Mouse (Mus musculus): Measurements from ENCODE around the gene Ank3. TPM values are rescaled to one million over a fixed set of nuclear protein-coding genes. Genes with fewer than 3 reads are reported as not detected.

The Ank3 gene
- polyA plus RNA-seq, 1 experiment from 2014 or later = 7.1 TPM

GRCm38 (mm10) chr10:69852366-69853091 lies 454.0 kb downstream of the Ank3 start:
- peak; percentile 29 for TF ChIP-seq CTCF (IDR thresholded peaks at IDR 0.05; ENCODE audit: low read depth)
- no peak for TF ChIP-seq EP300 (IDR thresholded peaks at IDR 0.05; ENCODE audit: low read depth)
- no peaks in the 10 kb centered on the region for H3K36me3 ChIP-seq (replicated peaks; ENCODE audit: insufficient read depth, low read length)
- no peak overlapping the region for H3K4me3 ChIP-seq (ENCODE audit: low read depth, low read length)
- no peaks in the 10 kb centered on the region for H3K9me3 ChIP-seq (ENCODE audit: low read length)
- no peak for ATAC-seq
- 58% methylated on average over 5 of the region's 5 CpGs for whole genome bisulfite sequencing (ENCODE audit: insufficient replicate concordance)
- DNase-seq = no peak
- no peak overlapping the region for H3K27ac ChIP-seq (ENCODE audit: low read depth)
- no peak overlapping the region for H3K9ac ChIP-seq (replicated peaks)
- H3K27me3 ChIP-seq (ENCODE audit: insufficient read depth, low read length) = no peaks in the 10 kb centered on the region
- 0 out of 2 replicates have a peak, but pooled peaks cover 3% of the 10 kb centered on the region for H3K4me1 ChIP-seq (ENCODE audit: insufficient read depth)
- H3K4me2 ChIP-seq (ENCODE audit: low read depth, low read length) = no peak overlapping the region

GRCm38 (mm10) chr10:69854587-69855185 lies 456.1 kb downstream of the Ank3 start:
- Histone ChIP-seq H3K27ac (ENCODE audit: low read depth) (no peak overlapping the region), H3K4me1 (ENCODE audit: insufficient read depth) (0 out of 2 replicates have a peak, but pooled peaks cover 3% of the 10 kb centered on the region), H3K4me2 (ENCODE audit: low read depth, low read length) (no peak overlapping the region), H3K4me3 (ENCODE audit: low read depth, low read length) (no peak overlapping the region), H3K36me3 (replicated peaks; ENCODE audit: insufficient read depth, low read length) (no peaks in the 10 kb centered on the region), H3K9ac (replicated peaks) (no peak overlapping the region), H3K27me3 (ENCODE audit: insufficient read depth, low read length) (no peaks in the 10 kb centered on the region), H3K9me3 (ENCODE audit: low read length) (no peaks in the 10 kb centered on the region)
- DNase-seq = no peak
- ATAC-seq = no peak
- TF ChIP-seq EP300 (IDR thresholded peaks at IDR 0.05; ENCODE audit: low read depth) = no peak
- TF ChIP-seq CTCF (IDR thresholded peaks at IDR 0.05; ENCODE audit: low read depth) = no peak
- 83% methylated on average over 8 of the region's 8 CpGs for WGBS (ENCODE audit: insufficient replicate concordance)

GRCm38 (mm10) chr10:69858011-69858410 lies 459.4 kb downstream of the Ank3 start:
- no peaks in the 10 kb centered on the region for H3K36me3 ChIP-seq (replicated peaks; ENCODE audit: insufficient read depth, low read length)
- H3K4me3 ChIP-seq (ENCODE audit: low read depth, low read length) = no peak overlapping the region
- 0 out of 2 replicates have a peak, but pooled peaks cover under 1% of the 10 kb centered on the region for H3K4me1 ChIP-seq (ENCODE audit: insufficient read depth)
- TF ChIP-seq CTCF (IDR thresholded peaks at IDR 0.05; ENCODE audit: low read depth) (no peak), EP300 (IDR thresholded peaks at IDR 0.05; ENCODE audit: low read depth) (no peak)
- H3K4me2 ChIP-seq (ENCODE audit: low read depth, low read length) = no peak overlapping the region
- H3K9ac ChIP-seq (replicated peaks) = no peak overlapping the region
- H3K27me3 ChIP-seq (ENCODE audit: insufficient read depth, low read length) = no peaks in the 10 kb centered on the region
- DNase-seq (no peak), ATAC-seq (no peak)
- 71% methylated on average over 9 of the region's 9 CpGs for WGBS (ENCODE audit: insufficient replicate concordance)
- no peak overlapping the region for H3K27ac ChIP-seq (ENCODE audit: low read depth)
- H3K9me3 ChIP-seq (ENCODE audit: low read length) = no peaks in the 10 kb centered on the region

- H3K9me3 ChIP-seq (ENCODE audit: low read length) = no peaks in the 10 kb centered on the region
- no peak for ATAC-seq
- H3K27me3 ChIP-seq (ENCODE audit: insufficient read depth, low read length) = no peaks in the 10 kb centered on the region
- WGBS (ENCODE audit: insufficient replicate concordance) = 37% methylated on average over 4 of the region's 4 CpGs
- no peak overlapping the region for H3K4me2 ChIP-seq (ENCODE audit: low read depth, low read length)
- no peaks in the 10 kb centered on the region for H3K4me1 ChIP-seq (ENCODE audit: insufficient read depth)
- no peak overlapping the region for H3K27ac ChIP-seq (ENCODE audit: low read depth)
- no peak overlapping the region for H3K9ac ChIP-seq (replicated peaks)
- DNase-seq = no peak
- no peak overlapping the region for H3K4me3 ChIP-seq (ENCODE audit: low read depth, low read length)
- H3K36me3 ChIP-seq (replicated peaks; ENCODE audit: insufficient read depth, low read length) = no peaks in the 10 kb centered on the region
- TF ChIP-seq CTCF (IDR thresholded peaks at IDR 0.05; ENCODE audit: low read depth) (no peak), EP300 (IDR thresholded peaks at IDR 0.05; ENCODE audit: low read depth) (no peak)
Observed at GRCm38 (mm10) chr10:69858897-69859605, 460.5 kb downstream of the Ank3 start.

GRCm38 (mm10) chr10:69859848-69860479 lies 461.4 kb downstream of the Ank3 start:
- WGBS (ENCODE audit: insufficient replicate concordance) = 74% methylated on average over 7 of the region's 7 CpGs
- H3K36me3 ChIP-seq (replicated peaks; ENCODE audit: insufficient read depth, low read length) = no peaks in the 10 kb centered on the region
- no peak overlapping the region for H3K4me3 ChIP-seq (ENCODE audit: low read depth, low read length)
- H3K4me1 ChIP-seq (ENCODE audit: insufficient read depth) = no peaks in the 10 kb centered on the region
- DNase-seq = no peak
- no peak overlapping the region for H3K4me2 ChIP-seq (ENCODE audit: low read depth, low read length)
- H3K9ac ChIP-seq (replicated peaks) = no peak overlapping the region
- ATAC-seq = no peak
- no peaks in the 10 kb centered on the region for H3K27me3 ChIP-seq (ENCODE audit: insufficient read depth, low read length)
- no peak overlapping the region for H3K27ac ChIP-seq (ENCODE audit: low read depth)
- no peaks in the 10 kb centered on the region for H3K9me3 ChIP-seq (ENCODE audit: low read length)
- TF ChIP-seq EP300 (IDR thresholded peaks at IDR 0.05; ENCODE audit: low read depth) (no peak), CTCF (IDR thresholded peaks at IDR 0.05; ENCODE audit: low read depth) (no peak)

- no peaks in the 10 kb centered on the region for H3K27me3 ChIP-seq (ENCODE audit: insufficient read depth, low read length)
- H3K4me2 ChIP-seq (ENCODE audit: low read depth, low read length) = no peak overlapping the region
- DNase-seq (no peak), ATAC-seq (no peak)
- no peaks in the 10 kb centered on the region for H3K4me1 ChIP-seq (ENCODE audit: insufficient read depth)
- no peaks in the 10 kb centered on the region for H3K9me3 ChIP-seq (ENCODE audit: low read length)
- no peak for TF ChIP-seq EP300 (IDR thresholded peaks at IDR 0.05; ENCODE audit: low read depth)
- no peak for TF ChIP-seq CTCF (IDR thresholded peaks at IDR 0.05; ENCODE audit: low read depth)
- H3K9ac ChIP-seq (replicated peaks) = no peak overlapping the region
- no peak overlapping the region for H3K4me3 ChIP-seq (ENCODE audit: low read depth, low read length)
- 67% methylated on average over 8 of the region's 8 CpGs for WGBS (ENCODE audit: insufficient replicate concordance)
- H3K27ac ChIP-seq (ENCODE audit: low read depth) = no peak overlapping the region
- H3K36me3 ChIP-seq (replicated peaks; ENCODE audit: insufficient read depth, low read length) = no peaks in the 10 kb centered on the region
Observed at GRCm38 (mm10) chr10:69862829-69863228, 464.3 kb downstream of the Ank3 start.

All from liver, postnatal 0 days (tissue).